In genomic region chr9:62810095-62810494, GRCm38 (mm10) we compare ENCODE assay signal across 8 mouse cellular contexts. TPM values are rescaled to one million over a fixed set of nuclear protein-coding genes. Genes with fewer than 3 reads are reported as not detected.
DNase-seq lines count a peak whose midpoint lies in the region; ATAC-seq and TF ChIP-seq lines count a peak whose summit lies in the region.
"Had no signal": no experiment of that assay in that cellular context is flagged by ENCODE, and none has a peak within 500 bp of the region (broad histone marks: within the 10 kb centered on the region; RNA-seq: fewer than 3 reads in every experiment).

No protein-coding gene starts in this region.

- H3K27ac ChIP-seq in lung, embryonic 14.5 days (ENCODE audit: low read depth): no peak overlapping the region
- no peak overlapping the region for H3K27ac ChIP-seq in embryonic fibroblast, embryonic 13.5 days (ENCODE audit: insufficient read depth, low read length)
- no peak overlapping the region for H3K27ac ChIP-seq in limb, embryonic 11.5 days (replicated peaks; ENCODE audit: low read depth, low read length)
- no peak overlapping the region for H3K27ac ChIP-seq in olfactory bulb, adult 2 months (ENCODE audit: insufficient read depth, low read depth, low read length)

- no peak for TF ChIP-seq CTCF in lung, embryonic 14.5 days (IDR thresholded peaks at IDR 0.05; ENCODE audit: low read depth)
- TF ChIP-seq CTCF in embryonic fibroblast, embryonic 13.5 days (IDR thresholded peaks at IDR 0.05; ENCODE audit: borderline replicate concordance, insufficient read depth, low read length): no peak
- no peak for TF ChIP-seq CTCF in olfactory bulb, adult 2 months (IDR thresholded peaks at IDR 0.05; ENCODE audit: insufficient read depth, low read depth, low read length)

- peak overlapping the region; percentile 100 for H3K4me3 ChIP-seq in lung, embryonic 14.5 days (ENCODE audit: low read depth, low read length)
- peak overlapping the region; percentile 62 for H3K4me3 ChIP-seq in embryonic fibroblast, embryonic 13.5 days (ENCODE audit: insufficient read depth, low read length)
- H3K4me3 ChIP-seq in limb, embryonic 11.5 days (ENCODE audit: low read depth, low read length): peak overlapping the region; percentile 96
- H3K4me3 ChIP-seq in olfactory bulb, adult 2 months (ENCODE audit: insufficient read depth, low read depth, low read length): peak overlapping the region; percentile 92

- no peaks in the 10 kb centered on the region for H3K9me3 ChIP-seq in lung, embryonic 14.5 days (ENCODE audit: low read depth, low read length)
- no peaks in the 10 kb centered on the region for H3K9me3 ChIP-seq in limb, embryonic 11.5 days (ENCODE audit: control insufficient read depth, low read length)

- peaks cover 8% of the 10 kb centered on the region; the same call in 1 of the 2 replicates for H3K4me1 ChIP-seq in lung, embryonic 14.5 days (ENCODE audit: insufficient read depth)
- peaks cover 7% of the 10 kb centered on the region for H3K4me1 ChIP-seq in embryonic fibroblast, embryonic 13.5 days (ENCODE audit: control insufficient read depth, insufficient read depth, low read length)
- peaks cover 6% of the 10 kb centered on the region; the same call in 1 of the 2 replicates for H3K4me1 ChIP-seq in limb, embryonic 11.5 days (ENCODE audit: control insufficient read depth, insufficient read depth, low read length)
- peaks cover 5% of the 10 kb centered on the region; the same call in 1 of the 2 replicates for H3K4me1 ChIP-seq in olfactory bulb, adult 2 months (ENCODE audit: control insufficient read depth, insufficient read depth, low read length)

- 13% methylated on average over 8 of the region's 8 CpGs for WGBS in lung, embryonic 14.5 days
- WGBS in limb, embryonic 11.5 days: 19% methylated on average over 8 of the region's 8 CpGs
- 11% methylated on average over 8 of the region's 8 CpGs for WGBS in olfactory bulb, adult 2 months

- 0 out of 2 replicates have a peak, but pooled peaks cover 3% of the 10 kb centered on the region for H3K36me3 ChIP-seq in lung, embryonic 14.5 days (ENCODE audit: insufficient read depth)
- no peaks in the 10 kb centered on the region for H3K36me3 ChIP-seq in limb, embryonic 11.5 days (ENCODE audit: control insufficient read depth, insufficient read depth, low read length)

- peak overlapping the region; percentile 94 for H3K4me2 ChIP-seq in lung, embryonic 14.5 days
- peak overlapping the region; percentile 54 for H3K4me2 ChIP-seq in limb, embryonic 11.5 days (ENCODE audit: low read depth, severe bottlenecking)

- H3K9ac ChIP-seq in lung, embryonic 14.5 days: peak overlapping the region; percentile 96
- H3K9ac ChIP-seq in limb, embryonic 11.5 days (ENCODE audit: low read length): no peak overlapping the region

- no peaks in the 10 kb centered on the region for H3K27me3 ChIP-seq in lung, embryonic 14.5 days (ENCODE audit: insufficient read depth, low read length)
- no peaks in the 10 kb centered on the region for H3K27me3 ChIP-seq in limb, embryonic 11.5 days (ENCODE audit: control insufficient read depth, insufficient read depth, low read length)

- no peak for ATAC-seq in lung, embryonic 14.5 days (ENCODE audit: insufficient read depth)
- ATAC-seq in limb, embryonic 11.5 days (ENCODE audit: insufficient number of reproducible peaks, low FRiP score, low TSS enrichment, low read depth): no peak

- no peak for TF ChIP-seq POLR2A in embryonic fibroblast, embryonic 13.5 days (IDR thresholded peaks at IDR 0.05; ENCODE audit: low read depth, low read length)
- TF ChIP-seq POLR2A in olfactory bulb, adult 2 months (IDR thresholded peaks at IDR 0.05; ENCODE audit: insufficient read depth, low read depth, low read length): no peak

- no peak for DNase-seq in lung, embryonic 14.5 days
- DNase-seq in lung, postnatal 25 days (ENCODE audit: low spot score): no peak
- no peak for DNase-seq in limb, embryonic 11.5 days (ENCODE audit: low spot score)
- no peak for DNase-seq in cerebellum, postnatal 14 days
- DNase-seq in urinary bladder, postnatal 4 days (ENCODE audit: low spot score in 2 of 2): no peak
- DNase-seq: kidney, postnatal 14 days had no signal

RNA-seq across cellular contexts. Expression of gene Fem1b, which starts 1.6 kb away (rescaled TPM):
- 37.1 and 37.6 TPM in 2 replicates for polyA plus RNA-seq in lung, embryonic 14.5 days (2014; fragmentation: Nextera tagmentation; extraction: Ambion mirVana)
- 37.3 and 41.2 TPM in 2 replicates for polyA plus RNA-seq in embryonic fibroblast, embryonic 13.5 days (2011; ENCODE audit: insufficient read length, low read depth, missing spikeins)
- polyA plus RNA-seq in limb, embryonic 11.5 days (2014; fragmentation: Nextera tagmentation; extraction: Ambion mirVana): 36.6 and 42.2 TPM in 2 replicates
- polyA plus RNA-seq in olfactory bulb, adult 2 months (2012; ENCODE audit: insufficient read depth, insufficient read length, low replicate concordance, missing spikeins): not detected in 2 replicates

RNA-seq across cellular contexts. Expression of gene Cln6, which starts 28.5 kb away (rescaled TPM):
- polyA plus RNA-seq in lung, embryonic 14.5 days (2014; fragmentation: Nextera tagmentation; extraction: Ambion mirVana): 27.3 and 27.7 TPM in 2 replicates
- 33.7 and 43.3 TPM in 2 replicates for polyA plus RNA-seq in embryonic fibroblast, embryonic 13.5 days (2011; ENCODE audit: insufficient read length, low read depth, missing spikeins)
- polyA plus RNA-seq in limb, embryonic 11.5 days (2014; fragmentation: Nextera tagmentation; extraction: Ambion mirVana): 17.3 and 18.6 TPM in 2 replicates
- polyA plus RNA-seq in olfactory bulb, adult 2 months (2012; ENCODE audit: insufficient read depth, insufficient read length, low replicate concordance, missing spikeins): not detected in 2 replicates

RNA-seq across cellular contexts. Expression of gene Calml4, which starts 47.8 kb away (rescaled TPM):
- polyA plus RNA-seq in lung, embryonic 14.5 days (2014; fragmentation: Nextera tagmentation; extraction: Ambion mirVana): 11.6 and 13.4 TPM in 2 replicates
- 2.9 and 7.5 TPM in 2 replicates for polyA plus RNA-seq in embryonic fibroblast, embryonic 13.5 days (2011; ENCODE audit: insufficient read length, low read depth, missing spikeins)
- polyA plus RNA-seq in limb, embryonic 11.5 days (2014; fragmentation: Nextera tagmentation; extraction: Ambion mirVana): 4.7 and 4.9 TPM in 2 replicates
- not detected in 2 replicates for polyA plus RNA-seq in olfactory bulb, adult 2 months (2012; ENCODE audit: insufficient read depth, insufficient read length, low replicate concordance, missing spikeins)

Comparison
In these comparisons a context has a peak if more than half of its experiments do, and no peak if none do; other contexts are left out.
1. RNA of gene Cln6, which starts 28.5 kb away (polyA plus RNA-seq): 33.7 to 43.3 TPM in embryonic fibroblast, embryonic 13.5 days, 27.3 to 27.7 TPM in lung, embryonic 14.5 days and 17.3 to 18.6 TPM in limb, embryonic 11.5 days; not detected in olfactory bulb, adult 2 months; every median in the first group is over 10 times any median in the second.
2. Peak in every context shown above with its lines, with median percentiles within 50 percentile points of each other: H3K4me3 ChIP-seq.